Mouse (Mus musculus): ENCODE results near the gene Carns1. TPM values are rescaled to one million over a fixed set of nuclear protein-coding genes. Genes with fewer than 3 reads are reported as not detected.

Carns1 gene
- 0.93 TPM for polyA plus RNA-seq (2014; fragmentation: Illumina TruSeq; extraction: RNeasy Lipid Tissue Mini Kit (QIAGEN cat#74804); ENCODE audit: low read depth, low replicate concordance)

GRCm38 (mm10) chr19:4175368-4175947, at the start of gene Carns1:
Carns1 (minus strand) TSS chr19:4175479.

GRCm38 (mm10) chr19:4214071-4214770, 38.9 kb upstream of the Carns1 start, which contains the start of the genes Clcf1 and AC109138.7:
Clcf1 (plus strand) TSS chr19:4214238.
AC109138.7 (plus strand) TSS chr19:4214357.

DNA sequence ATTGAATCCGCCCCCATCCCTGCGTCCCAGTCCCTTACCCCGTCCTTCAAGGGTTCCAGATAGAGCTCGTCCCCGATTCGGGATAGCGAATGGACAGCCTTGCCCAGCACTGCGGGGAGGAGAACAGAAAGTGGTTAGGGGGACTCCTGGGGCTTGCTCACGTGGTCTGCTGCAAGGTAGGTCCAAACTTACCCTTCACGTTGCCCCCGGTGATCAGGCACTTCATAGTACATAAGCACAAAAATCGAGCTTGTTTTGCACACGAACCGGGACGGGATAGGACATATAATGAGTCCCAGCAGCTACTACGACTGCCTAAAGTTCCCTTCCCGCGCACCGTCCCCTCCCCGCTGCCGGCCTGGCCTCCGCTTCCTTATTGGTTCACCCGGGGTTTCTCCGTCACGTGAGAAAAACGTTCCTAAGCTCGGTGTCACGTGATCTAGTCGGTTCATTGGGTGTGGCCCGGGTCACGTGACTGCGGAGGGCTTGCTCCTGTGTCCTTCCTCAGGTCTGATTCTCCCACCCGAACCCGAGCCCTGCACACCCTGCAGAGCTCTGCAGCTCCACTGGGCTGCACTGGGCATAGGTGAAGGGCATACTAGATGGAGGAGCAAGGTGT, 26.1 kb upstream of the Carns1 start, which contains the start of gene Rad9a:
TSS of gene Rad9a (minus strand) at position 372 of the 619 bp plus-strand sequence.

DNA sequence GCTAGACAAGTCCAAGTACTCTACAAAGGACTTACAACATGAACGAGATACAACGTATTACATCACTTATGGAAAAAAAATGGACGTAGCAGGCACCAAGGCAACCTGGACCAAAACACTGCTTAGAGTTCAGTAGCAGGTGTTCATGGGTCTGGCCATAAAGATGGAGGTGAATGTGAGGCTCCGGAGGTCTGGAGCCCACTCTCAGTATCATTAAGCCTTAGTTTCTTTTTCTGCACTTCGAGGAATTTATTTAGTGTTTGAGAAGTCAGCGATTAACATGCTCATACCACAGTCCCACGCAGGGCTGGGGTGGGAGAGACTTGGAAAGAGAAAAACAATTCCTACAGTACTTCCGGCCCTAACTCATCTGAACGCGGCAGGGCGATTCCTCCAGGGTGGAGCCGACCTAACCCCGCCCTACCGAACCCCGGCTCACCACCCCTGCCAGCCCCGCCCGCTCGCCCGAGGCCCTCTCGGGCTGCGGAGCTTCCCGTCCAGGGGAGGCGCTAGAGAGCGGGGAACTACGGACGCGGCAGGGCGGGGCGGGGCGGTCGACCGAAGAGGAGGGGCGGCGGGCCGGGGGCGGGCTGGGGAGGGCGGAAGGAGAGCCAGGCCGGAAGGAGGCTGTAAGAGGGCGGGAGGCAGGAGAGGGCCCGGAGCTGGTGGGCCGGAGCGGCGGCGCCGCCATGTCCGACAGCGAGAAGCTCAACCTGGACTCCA, 16.4 kb upstream of the Carns1 start, which contains the start of gene Ppp1ca:
TSS of gene Ppp1ca (plus strand) at position 538 of the 723 bp plus-strand sequence.

DNA sequence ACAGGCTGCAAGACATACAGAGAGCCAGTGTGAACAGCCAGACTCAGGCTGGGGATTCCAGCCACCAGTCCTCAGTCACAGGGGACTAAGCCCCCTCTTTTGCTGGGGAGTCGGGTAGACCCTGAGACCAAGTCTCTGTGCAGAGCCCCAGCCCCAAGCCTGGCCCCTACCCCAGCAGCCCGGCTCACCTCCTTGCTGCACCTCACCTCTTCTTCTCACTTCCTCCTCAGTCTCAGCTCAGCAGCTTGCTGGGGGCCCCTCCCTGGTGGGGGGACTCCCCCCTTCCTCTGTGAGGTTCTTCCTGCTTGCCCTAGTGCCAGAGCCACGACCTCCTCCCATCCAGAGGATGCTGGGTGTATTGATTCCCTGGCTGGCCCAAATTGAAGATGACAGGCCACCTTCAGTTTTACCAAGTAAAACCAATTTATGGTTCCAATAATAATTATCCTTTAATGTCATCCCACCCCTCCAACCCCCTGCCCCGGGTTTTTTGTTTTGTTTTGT, 15.6 kb upstream of the Carns1 start, which contains the start of gene Tbc1d10c:
TSS of gene Tbc1d10c (minus strand) at position 454 of the 504 bp plus-strand sequence.

DNA sequence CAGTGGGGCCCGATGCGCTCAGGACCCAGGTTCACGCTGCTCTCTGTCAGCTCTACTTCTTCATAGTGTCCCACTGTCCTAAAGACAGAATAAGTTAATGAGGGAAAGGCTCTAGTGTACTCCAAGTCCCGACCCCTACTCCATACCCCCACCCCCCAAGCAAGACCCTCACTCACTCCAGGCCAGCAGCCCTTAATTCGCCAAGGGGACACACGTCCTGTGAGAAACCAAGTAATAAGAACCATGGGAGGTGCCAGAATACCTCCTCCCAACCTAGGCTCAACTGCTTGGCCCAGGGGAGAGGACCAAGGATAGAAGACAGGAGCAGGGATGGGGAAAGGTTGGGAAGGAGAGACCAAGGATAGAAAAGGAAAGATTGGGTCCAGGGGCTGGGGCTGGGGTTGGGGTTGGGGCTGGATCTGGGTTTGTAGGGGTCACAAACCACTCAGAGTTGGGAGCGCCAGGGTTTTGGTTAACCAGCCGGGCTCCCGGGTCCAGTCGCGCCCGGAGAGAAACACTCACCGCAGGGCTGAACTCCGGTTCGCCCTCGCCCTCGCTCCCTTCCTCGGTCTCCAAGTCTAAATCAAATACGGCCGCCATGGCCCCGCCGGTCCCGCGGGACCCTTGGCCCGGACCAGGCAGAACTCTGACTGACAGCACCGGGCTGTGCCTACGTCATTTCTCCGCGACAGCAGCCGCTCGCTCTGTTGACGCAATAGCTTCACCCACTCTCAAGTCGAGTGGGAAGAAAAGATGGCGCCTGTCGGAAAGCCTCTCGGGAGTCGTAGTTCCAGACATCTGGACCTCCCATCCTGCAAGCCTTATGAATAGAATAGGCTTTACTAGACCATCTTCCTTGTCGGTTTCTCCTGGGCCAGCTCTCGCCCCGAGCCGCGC, 12.4 kb downstream of the Carns1 start, which contains the start of gene Rps6kb2:
TSS of gene Rps6kb2 (minus strand) at position 709 of the 897 bp plus-strand sequence.

DNA sequence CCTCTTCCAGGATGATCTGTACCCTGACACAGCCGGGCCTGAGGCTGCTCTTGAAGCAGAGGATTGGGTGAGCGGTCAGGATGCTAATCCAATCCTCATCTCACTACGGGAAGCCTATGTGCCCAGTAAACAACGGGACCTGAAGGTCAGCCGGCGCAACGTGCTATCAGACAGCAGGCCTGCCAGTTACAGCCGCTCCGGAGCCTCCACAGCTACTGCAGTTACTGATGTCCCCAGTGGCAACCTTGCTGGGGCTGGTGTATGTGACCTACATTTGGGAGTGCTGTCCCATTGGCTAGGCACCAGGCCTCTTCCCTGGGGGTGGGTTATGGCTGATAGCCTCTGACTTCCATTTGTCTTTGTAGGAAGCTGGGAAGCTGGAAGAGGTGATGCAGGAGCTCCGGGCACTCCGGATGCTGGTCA, 22.0 kb downstream of the Carns1 start, which contains the start of gene Ptprcap:
TSS of gene Ptprcap (plus strand) at position 373 of the 423 bp plus-strand sequence.

GRCm38 (mm10) chr19:4148491-4148806, 26.8 kb downstream of the Carns1 start, which contains the start of gene Coro1b:
Coro1b (plus strand) TSS chr19:4148619.

GRCm38 (mm10) chr19:4143759-4144268, 31.5 kb downstream of the Carns1 start, which contains the start of gene Cabp4:
Cabp4 (minus strand) TSS chr19:4144033.

DNA sequence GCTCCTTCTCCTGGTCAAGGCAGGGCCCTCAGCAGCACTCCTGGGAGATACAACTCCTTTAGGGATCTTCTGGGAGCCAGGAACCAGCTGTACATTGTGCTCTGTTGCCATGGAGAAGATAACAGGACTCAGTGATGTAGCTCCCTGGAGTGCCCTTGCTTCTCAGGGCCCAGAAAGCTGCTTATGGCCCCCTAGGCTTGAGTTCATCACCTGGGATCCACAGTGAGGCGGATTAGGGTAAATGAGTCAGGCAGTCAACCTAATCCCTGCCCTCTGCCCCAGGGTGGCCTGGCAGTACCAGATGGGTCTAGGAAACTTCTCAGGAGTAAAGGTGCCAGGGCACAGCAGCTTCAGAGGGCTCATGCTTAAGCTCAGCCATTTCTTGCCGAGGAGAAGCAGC, 35.8 kb downstream of the Carns1 start, which contains the start of gene Gpr152:
TSS of gene Gpr152 (plus strand) at position 342 of the 400 bp plus-strand sequence.

DNA sequence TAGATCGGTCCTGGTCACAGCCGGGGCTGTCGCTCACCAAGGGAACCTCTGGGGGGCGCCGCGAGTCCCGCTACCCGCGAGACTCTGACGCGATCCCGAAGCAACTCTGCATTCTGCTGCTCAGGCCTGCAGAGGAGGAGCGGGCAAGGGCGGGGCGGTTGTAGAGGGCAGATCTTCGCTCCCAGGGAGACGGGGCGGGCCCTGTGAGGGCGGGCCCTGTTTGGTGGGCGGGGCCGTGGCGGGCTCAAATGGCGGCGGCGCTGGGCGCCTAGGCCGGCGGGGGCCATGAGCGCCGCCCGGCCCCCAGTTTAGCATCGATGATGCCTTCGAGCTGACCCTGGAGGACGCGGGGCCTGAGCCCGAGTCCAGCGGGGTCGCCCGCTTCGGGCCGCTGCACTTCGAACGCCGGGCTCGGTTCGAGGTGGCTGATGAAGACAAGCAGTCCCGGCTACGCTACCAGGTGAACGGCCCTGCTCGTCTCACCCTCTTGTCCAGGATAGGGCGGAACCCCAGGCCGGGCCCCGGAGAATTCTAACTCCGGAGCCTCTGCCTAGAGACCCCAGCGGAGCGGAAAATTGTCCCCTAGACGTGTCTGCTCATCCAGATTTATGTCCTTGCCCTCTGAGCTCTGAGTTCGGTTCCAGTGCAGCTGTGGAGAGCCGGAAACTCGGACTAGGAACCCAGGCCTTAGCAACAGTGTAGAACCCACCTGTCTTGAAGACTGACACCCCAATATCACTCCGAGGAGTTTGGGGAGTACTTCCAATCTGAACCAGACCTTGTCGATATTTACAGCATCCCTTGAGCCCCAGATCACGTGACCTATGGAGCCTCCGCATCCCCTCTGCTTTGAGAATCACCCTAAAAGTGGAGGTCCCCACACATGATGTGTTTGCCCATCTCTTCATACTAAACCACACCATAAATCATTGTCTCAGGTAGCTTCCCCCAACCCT, 49.3 kb downstream of the Carns1 start, which contains the start of gene Aip:
TSS of gene Aip (minus strand) at position 118 of the 956 bp plus-strand sequence.

Other genes starting within 250 kb of the Carns1 start
- gene Aldh3b1, start 245.7 kb downstream of the Carns1 start, polyA plus RNA-seq (2014; fragmentation: Illumina TruSeq; extraction: RNeasy Lipid Tissue Mini Kit (QIAGEN cat#74804); ENCODE audit: low read depth, low replicate concordance) = 9.5 TPM
- 2.3 TPM for gene Unc93b1, start 240.3 kb downstream of the Carns1 start, polyA plus RNA-seq (2014; fragmentation: Illumina TruSeq; extraction: RNeasy Lipid Tissue Mini Kit (QIAGEN cat#74804); ENCODE audit: low read depth, low replicate concordance)
- gene Aldh3b3, start 216.8 kb downstream of the Carns1 start, polyA plus RNA-seq (2014; fragmentation: Illumina TruSeq; extraction: RNeasy Lipid Tissue Mini Kit (QIAGEN cat#74804); ENCODE audit: low read depth, low replicate concordance) = not detected
- gene Aldh3b2, start 203.2 kb downstream of the Carns1 start, polyA plus RNA-seq (2014; fragmentation: Illumina TruSeq; extraction: RNeasy Lipid Tissue Mini Kit (QIAGEN cat#74804); ENCODE audit: low read depth, low replicate concordance) = 0.99 TPM
- gene Acy3, start 188.9 kb downstream of the Carns1 start, polyA plus RNA-seq (2014; fragmentation: Illumina TruSeq; extraction: RNeasy Lipid Tissue Mini Kit (QIAGEN cat#74804); ENCODE audit: low read depth, low replicate concordance) = 3.2 TPM
- gene Tbx10, start 182.7 kb downstream of the Carns1 start, polyA plus RNA-seq (2014; fragmentation: Illumina TruSeq; extraction: RNeasy Lipid Tissue Mini Kit (QIAGEN cat#74804); ENCODE audit: low read depth, low replicate concordance) = not detected
- gene Nudt8, start 174.9 kb downstream of the Carns1 start, polyA plus RNA-seq (2014; fragmentation: Illumina TruSeq; extraction: RNeasy Lipid Tissue Mini Kit (QIAGEN cat#74804); ENCODE audit: low read depth, low replicate concordance) = not detected
- not detected for gene Gm49405, start 174.9 kb downstream of the Carns1 start, polyA plus RNA-seq (2014; fragmentation: Illumina TruSeq; extraction: RNeasy Lipid Tissue Mini Kit (QIAGEN cat#74804); ENCODE audit: low read depth, low replicate concordance)
- not detected for gene Doc2g, start 172.2 kb downstream of the Carns1 start, polyA plus RNA-seq (2014; fragmentation: Illumina TruSeq; extraction: RNeasy Lipid Tissue Mini Kit (QIAGEN cat#74804); ENCODE audit: low read depth, low replicate concordance)
- 6.6 TPM for gene Ndufv1, start 162.7 kb downstream of the Carns1 start, polyA plus RNA-seq (2014; fragmentation: Illumina TruSeq; extraction: RNeasy Lipid Tissue Mini Kit (QIAGEN cat#74804); ENCODE audit: low read depth, low replicate concordance)
- 19.5 TPM for gene Gstp1, start 137.5 kb downstream of the Carns1 start, polyA plus RNA-seq (2014; fragmentation: Illumina TruSeq; extraction: RNeasy Lipid Tissue Mini Kit (QIAGEN cat#74804); ENCODE audit: low read depth, low replicate concordance)
- 9.4 TPM for gene Gstp2, start 129.5 kb downstream of the Carns1 start, polyA plus RNA-seq (2014; fragmentation: Illumina TruSeq; extraction: RNeasy Lipid Tissue Mini Kit (QIAGEN cat#74804); ENCODE audit: low read depth, low replicate concordance)
- gene Gstp3, start 115.9 kb downstream of the Carns1 start, polyA plus RNA-seq (2014; fragmentation: Illumina TruSeq; extraction: RNeasy Lipid Tissue Mini Kit (QIAGEN cat#74804); ENCODE audit: low read depth, low replicate concordance) = not detected
- gene Cabp2, start 93.9 kb downstream of the Carns1 start, polyA plus RNA-seq (2014; fragmentation: Illumina TruSeq; extraction: RNeasy Lipid Tissue Mini Kit (QIAGEN cat#74804); ENCODE audit: low read depth, low replicate concordance) = not detected
- 1.1 TPM for gene Cdk2ap2, start 78.3 kb downstream of the Carns1 start, polyA plus RNA-seq (2014; fragmentation: Illumina TruSeq; extraction: RNeasy Lipid Tissue Mini Kit (QIAGEN cat#74804); ENCODE audit: low read depth, low replicate concordance)
- gene Pitpnm1, start 75.5 kb downstream of the Carns1 start, polyA plus RNA-seq (2014; fragmentation: Illumina TruSeq; extraction: RNeasy Lipid Tissue Mini Kit (QIAGEN cat#74804); ENCODE audit: low read depth, low replicate concordance) = 0.87 TPM
- gene Aip, start 49.6 kb downstream of the Carns1 start, polyA plus RNA-seq (2014; fragmentation: Illumina TruSeq; extraction: RNeasy Lipid Tissue Mini Kit (QIAGEN cat#74804); ENCODE audit: low read depth, low replicate concordance) = 1.1 TPM
- gene Gpr152, start 35.7 kb downstream of the Carns1 start, polyA plus RNA-seq (2014; fragmentation: Illumina TruSeq; extraction: RNeasy Lipid Tissue Mini Kit (QIAGEN cat#74804); ENCODE audit: low read depth, low replicate concordance) = not detected
- not detected for gene Cabp4, start 31.4 kb downstream of the Carns1 start, polyA plus RNA-seq (2014; fragmentation: Illumina TruSeq; extraction: RNeasy Lipid Tissue Mini Kit (QIAGEN cat#74804); ENCODE audit: low read depth, low replicate concordance)
- 31.5 TPM for gene Coro1b, start 26.9 kb downstream of the Carns1 start, polyA plus RNA-seq (2014; fragmentation: Illumina TruSeq; extraction: RNeasy Lipid Tissue Mini Kit (QIAGEN cat#74804); ENCODE audit: low read depth, low replicate concordance)
- 3.5 TPM for gene Ptprcap, start 21.9 kb downstream of the Carns1 start, polyA plus RNA-seq (2014; fragmentation: Illumina TruSeq; extraction: RNeasy Lipid Tissue Mini Kit (QIAGEN cat#74804); ENCODE audit: low read depth, low replicate concordance)
- gene Rps6kb2, start 12.1 kb downstream of the Carns1 start, polyA plus RNA-seq (2014; fragmentation: Illumina TruSeq; extraction: RNeasy Lipid Tissue Mini Kit (QIAGEN cat#74804); ENCODE audit: low read depth, low replicate concordance) = 3.1 TPM
- not detected for gene Tbc1d10c, start 15.8 kb upstream of the Carns1 start, polyA plus RNA-seq (2014; fragmentation: Illumina TruSeq; extraction: RNeasy Lipid Tissue Mini Kit (QIAGEN cat#74804); ENCODE audit: low read depth, low replicate concordance)
- gene Ppp1ca, start 16.6 kb upstream of the Carns1 start, polyA plus RNA-seq (2014; fragmentation: Illumina TruSeq; extraction: RNeasy Lipid Tissue Mini Kit (QIAGEN cat#74804); ENCODE audit: low read depth, low replicate concordance) = 103 TPM
- 3.1 TPM for gene Rad9a, start 26.2 kb upstream of the Carns1 start, polyA plus RNA-seq (2014; fragmentation: Illumina TruSeq; extraction: RNeasy Lipid Tissue Mini Kit (QIAGEN cat#74804); ENCODE audit: low read depth, low replicate concordance)
- 0.70 TPM for gene Clcf1, start 38.8 kb upstream of the Carns1 start, polyA plus RNA-seq (2014; fragmentation: Illumina TruSeq; extraction: RNeasy Lipid Tissue Mini Kit (QIAGEN cat#74804); ENCODE audit: low read depth, low replicate concordance)
- gene AC109138.7, start 38.9 kb upstream of the Carns1 start, polyA plus RNA-seq (2014; fragmentation: Illumina TruSeq; extraction: RNeasy Lipid Tissue Mini Kit (QIAGEN cat#74804); ENCODE audit: low read depth, low replicate concordance) = not detected
- gene Pold4, start 56.4 kb upstream of the Carns1 start, polyA plus RNA-seq (2014; fragmentation: Illumina TruSeq; extraction: RNeasy Lipid Tissue Mini Kit (QIAGEN cat#74804); ENCODE audit: low read depth, low replicate concordance) = not detected
- 3.0 TPM for gene Ssh3, start 93.7 kb upstream of the Carns1 start, polyA plus RNA-seq (2014; fragmentation: Illumina TruSeq; extraction: RNeasy Lipid Tissue Mini Kit (QIAGEN cat#74804); ENCODE audit: low read depth, low replicate concordance)
- gene Ankrd13d, start 107.7 kb upstream of the Carns1 start, polyA plus RNA-seq (2014; fragmentation: Illumina TruSeq; extraction: RNeasy Lipid Tissue Mini Kit (QIAGEN cat#74804); ENCODE audit: low read depth, low replicate concordance) = not detected
- gene Grk2, start 130.7 kb upstream of the Carns1 start, polyA plus RNA-seq (2014; fragmentation: Illumina TruSeq; extraction: RNeasy Lipid Tissue Mini Kit (QIAGEN cat#74804); ENCODE audit: low read depth, low replicate concordance) = 10.8 TPM
- 63.7 TPM for gene Kdm2a, start 222.8 kb upstream of the Carns1 start, polyA plus RNA-seq (2014; fragmentation: Illumina TruSeq; extraction: RNeasy Lipid Tissue Mini Kit (QIAGEN cat#74804); ENCODE audit: low read depth, low replicate concordance)

All from adrenal gland, adult 10 weeks (tissue).